Mouse (Mus musculus): ENCODE measurements around the gene Zscan22.

- TF ChIP-seq CTCF (conservative IDR thresholded peaks at IDR 0.05; ENCODE audit: insufficient read depth, insufficient read length, low read depth, low read length) (no peak), POLR2A (IDR thresholded peaks at IDR 0.05; ENCODE audit: low read depth, low read length) (no peak)
Measured at GRCm38 (mm10) chr7:12890928-12891327, 6.7 kb upstream of the Zscan22 start.
